14 mouse cellular contexts compared by ENCODE assay signal in the genomic region with DNA sequence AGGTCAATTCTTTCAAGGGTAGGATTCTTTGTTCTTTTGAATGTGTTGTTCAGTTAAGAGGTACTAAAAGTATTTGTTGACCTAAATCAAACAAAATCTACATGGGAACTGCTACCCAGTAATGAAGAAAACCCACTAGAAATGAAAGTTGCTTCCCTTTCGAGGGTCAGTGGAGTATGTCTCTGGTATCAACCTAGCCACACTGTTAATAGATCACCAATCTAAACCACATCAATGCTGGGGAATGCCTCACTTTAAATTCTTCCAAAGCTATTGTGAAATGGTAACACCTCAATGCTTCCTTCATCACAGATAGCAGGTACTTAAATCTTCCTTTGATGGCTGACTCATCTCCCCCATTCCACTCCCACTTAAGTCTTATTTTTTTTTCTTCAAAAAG. TPM values are rescaled to one million over a fixed set of nuclear protein-coding genes. Genes with fewer than 3 reads are reported as not detected.
DNase-seq lines count a peak whose midpoint lies in the region; ATAC-seq and TF ChIP-seq lines count a peak whose summit lies in the region.
"Had no signal": no experiment of that assay in that cellular context is flagged by ENCODE, and none has a peak within 500 bp of the region (broad histone marks: within the 10 kb centered on the region; RNA-seq: fewer than 3 reads in every experiment).

No protein-coding gene starts in this region.

- no peak for TF ChIP-seq CTCF in hindbrain, postnatal 0 days (IDR thresholded peaks at IDR 0.05; ENCODE audit: low read depth)

- H3K4me1 ChIP-seq in hindbrain, postnatal 0 days (ENCODE audit: insufficient read depth, low read length): no peaks in the 10 kb centered on the region
- peaks cover 11% of the 10 kb centered on the region for H3K4me1 ChIP-seq in hindbrain, embryonic 16.5 days (ENCODE audit: control insufficient read depth, insufficient read depth, low read depth, low read length)
- peaks cover 18% of the 10 kb centered on the region for H3K4me1 ChIP-seq in lung, embryonic 16.5 days (replicated peaks; ENCODE audit: control insufficient read depth, insufficient read depth, low read length)

- 76% methylated on average over 1 of the region's 1 CpGs for WGBS in hindbrain, postnatal 0 days
- WGBS in hindbrain, embryonic 16.5 days: 74% methylated on average over 1 of the region's 1 CpGs
- 43% methylated on average over 1 of the region's 1 CpGs for WGBS in lung, embryonic 16.5 days

- peak overlapping the region; percentile 93; the same call in 1 of the 2 replicates for H3K4me3 ChIP-seq in hindbrain, postnatal 0 days (ENCODE audit: low read length)
- H3K4me3 ChIP-seq in hindbrain, embryonic 16.5 days (ENCODE audit: low read length): no peak overlapping the region
- no peak overlapping the region for H3K4me3 ChIP-seq in lung, embryonic 16.5 days (ENCODE audit: low read length)
- peak overlapping the region; percentile 94 for H3K4me3 ChIP-seq in myocyte

- no peaks in the 10 kb centered on the region for H3K9me3 ChIP-seq in hindbrain, postnatal 0 days (ENCODE audit: low read length)
- H3K9me3 ChIP-seq in hindbrain, embryonic 16.5 days (ENCODE audit: control insufficient read depth, low read length): no peaks in the 10 kb centered on the region
- no peaks in the 10 kb centered on the region for H3K9me3 ChIP-seq in lung, embryonic 16.5 days (ENCODE audit: control insufficient read depth, low read length)
- H3K9me3 ChIP-seq: limb, embryonic 13.5 days; stomach, embryonic 15.5 days had no signal

- H3ac ChIP-seq in myocyte (ENCODE audit: control insufficient read depth, insufficient read length): no peak overlapping the region

- no peak overlapping the region for H3K27ac ChIP-seq in hindbrain, postnatal 0 days
- no peak overlapping the region for H3K27ac ChIP-seq in hindbrain, embryonic 16.5 days (ENCODE audit: low read depth, low read length)
- H3K27ac ChIP-seq in lung, embryonic 16.5 days (ENCODE audit: low read length): peak overlapping the region; percentile 27; the same call in 1 of the 2 replicates
- H3K27ac ChIP-seq: limb, embryonic 13.5 days had no signal

- TF ChIP-seq POLR2A in myocyte (IDR thresholded peaks at IDR 0.05; ENCODE audit: insufficient read length, low read depth): no peak

- H3K9ac ChIP-seq in hindbrain, postnatal 0 days (replicated peaks; ENCODE audit: low read length): no peak overlapping the region
- no peak overlapping the region for H3K9ac ChIP-seq in hindbrain, embryonic 16.5 days (ENCODE audit: low read depth, low read length)
- H3K9ac ChIP-seq in lung, embryonic 16.5 days (ENCODE audit: low read length): no peak overlapping the region
- H3K9ac ChIP-seq: liver, postnatal 0 days had no signal

- peaks cover 28% of the 10 kb centered on the region for H3K79me2 ChIP-seq in myocyte (ENCODE audit: control insufficient read depth, insufficient read depth)

- H3K27me3 ChIP-seq in hindbrain, postnatal 0 days (ENCODE audit: insufficient read depth, low read length): no peaks in the 10 kb centered on the region
- no peaks in the 10 kb centered on the region for H3K27me3 ChIP-seq in hindbrain, embryonic 16.5 days (replicated peaks; ENCODE audit: control insufficient read depth, insufficient read depth, low read length)
- no peaks in the 10 kb centered on the region for H3K27me3 ChIP-seq in lung, embryonic 16.5 days (ENCODE audit: control insufficient read depth, insufficient read depth, low read depth, low read length)
- no peaks in the 10 kb centered on the region for H3K27me3 ChIP-seq in myocyte (ENCODE audit: control insufficient read depth, insufficient read depth, insufficient read length)
- H3K27me3 ChIP-seq: limb, embryonic 13.5 days; stomach, embryonic 15.5 days had no signal

- H3K36me3 ChIP-seq in hindbrain, postnatal 0 days (ENCODE audit: insufficient read depth, low read length): no peaks in the 10 kb centered on the region
- no peaks in the 10 kb centered on the region for H3K36me3 ChIP-seq in hindbrain, embryonic 16.5 days (ENCODE audit: control insufficient read depth, insufficient read depth, low read length)
- no peaks in the 10 kb centered on the region for H3K36me3 ChIP-seq in lung, embryonic 16.5 days (ENCODE audit: control insufficient read depth, insufficient read depth, low read length)
- no peaks in the 10 kb centered on the region for H3K36me3 ChIP-seq in myocyte (ENCODE audit: control insufficient read depth, insufficient read depth)
- H3K36me3 ChIP-seq: limb, embryonic 13.5 days; stomach, embryonic 15.5 days had no signal

- H3K4me2 ChIP-seq in hindbrain, postnatal 0 days (ENCODE audit: low read depth, low read length): peak overlapping the region; percentile 84
- H3K4me2 ChIP-seq in hindbrain, embryonic 16.5 days (ENCODE audit: low read length): no peak overlapping the region; the same call in 1 of the 2 replicates
- peak overlapping the region; percentile 25; the same call in 1 of the 2 replicates for H3K4me2 ChIP-seq in lung, embryonic 16.5 days (ENCODE audit: low read depth, low read length)
- peak overlapping the region; percentile 86 for H3K4me2 ChIP-seq in myocyte (ENCODE audit: low read depth)

- no peak for ATAC-seq in hindbrain, postnatal 0 days
- ATAC-seq in hindbrain, embryonic 16.5 days: no peak
- ATAC-seq in lung, embryonic 16.5 days (ENCODE audit: low read depth): no peak
- ATAC-seq: activated CD4-positive, CD25-positive, alpha-beta regulatory T cell, adult 4 months; liver, postnatal 0 days had no signal

- peak; percentile 43 for DNase-seq in heart, adult 11 months
- DNase-seq in heart, adult 8-10 months (ENCODE audit: low spot score): no peak
- no peak for DNase-seq in hindbrain, postnatal 0 days (ENCODE audit: low spot score)
- DNase-seq in lung, postnatal 10 days: no peak
- no peak for DNase-seq in frontal cortex, postnatal 14 days (ENCODE audit: low spot score in 2 of 2)
- DNase-seq: B cell, adult 2 months; liver, postnatal 0 days; thymus, postnatal 25 days had no signal

TF ChIP-seq in myocyte, 11 proteins besides CTCF, POLR2A, EP300 and RAD21:
- TF ChIP-seq REST (IDR thresholded peaks at IDR 0.05; ENCODE audit: insufficient read depth, insufficient read length): no peak
- TF ChIP-seq MAX (IDR thresholded peaks at IDR 0.05; ENCODE audit: low read depth): no peak

RNA-seq across cellular contexts. Expression of a gene that starts 1.5 kb away (rescaled TPM):
- total RNA-seq in heart, adult 8-10 months (2022): 100 to 1,000 TPM; 542 to 588 (median 572) TPM
- 247 and 255 TPM in 2 replicates for total RNA-seq in hindbrain, postnatal 0 days (2014; rRNA removed)
- 161 and 162 TPM in 2 replicates for polyA plus RNA-seq in hindbrain, postnatal 0 days (2015; fragmentation: Nextera tagmentation; extraction: Ambion mirVana)
- polyA plus RNA-seq in hindbrain, embryonic 16.5 days (2015; fragmentation: Nextera tagmentation; extraction: Ambion mirVana): 182 and 196 TPM in 2 replicates
- polyA plus RNA-seq in lung, embryonic 16.5 days (2015; fragmentation: Nextera tagmentation; extraction: Ambion mirVana): 169 and 187 TPM in 2 replicates
- 85.4 TPM for polyA plus RNA-seq in myocyte (2012; fragmentation: generic; extraction: Trizol)

Comparison
In these comparisons a context has a peak if more than half of its experiments do, and no peak if none do; other contexts are left out.
1. H3K4me3 ChIP-seq: peak in hindbrain, postnatal 0 days (single experiment) and myocyte (single experiment); none in hindbrain, embryonic 16.5 days (single experiment) and lung, embryonic 16.5 days (single experiment).